Mouse (Mus musculus): ENCODE results near the gene Lrriq3. TPM values are rescaled to one million over a fixed set of nuclear protein-coding genes. Genes with fewer than 3 reads are reported as not detected.

The Lrriq3 gene
- polyA plus RNA-seq, 1 experiment from 2014 or later = 1.2 TPM

- ATAC-seq (ENCODE audit: insufficient number of reproducible peaks, low FRiP score, low TSS enrichment, low read depth) = no peak
- Histone ChIP-seq H3K4me2 (no peak overlapping the region), H3K27ac (no peak overlapping the region), H3K4me1 (no peaks in the 10 kb centered on the region), H3K27me3 (no peaks in the 10 kb centered on the region), H3K36me3 (no peaks in the 10 kb centered on the region), H3K9me3 (no peaks in the 10 kb centered on the region), H3K4me3 (no peak overlapping the region), H3K9ac (no peak overlapping the region)
- WGBS = 78% methylated on average over 5 of the region's 5 CpGs
These were observed 44.5 kb downstream of the Lrriq3 start for GRCm38 (mm10) chr3:155137737-155138136.

GRCm38 (mm10) chr3:155141047-155141446 lies 47.8 kb downstream of the Lrriq3 start:
- Histone ChIP-seq H3K27me3 (no peaks in the 10 kb centered on the region), H3K4me2 (no peak overlapping the region), H3K27ac (no peak overlapping the region), H3K4me1 (no peaks in the 10 kb centered on the region), H3K9me3 (no peaks in the 10 kb centered on the region), H3K9ac (no peak overlapping the region), H3K4me3 (no peak overlapping the region), H3K36me3 (no peaks in the 10 kb centered on the region)
- ATAC-seq (ENCODE audit: insufficient number of reproducible peaks, low FRiP score, low TSS enrichment, low read depth) = no peak
- 86% methylated on average over 11 of the region's 11 CpGs for WGBS

DNA sequence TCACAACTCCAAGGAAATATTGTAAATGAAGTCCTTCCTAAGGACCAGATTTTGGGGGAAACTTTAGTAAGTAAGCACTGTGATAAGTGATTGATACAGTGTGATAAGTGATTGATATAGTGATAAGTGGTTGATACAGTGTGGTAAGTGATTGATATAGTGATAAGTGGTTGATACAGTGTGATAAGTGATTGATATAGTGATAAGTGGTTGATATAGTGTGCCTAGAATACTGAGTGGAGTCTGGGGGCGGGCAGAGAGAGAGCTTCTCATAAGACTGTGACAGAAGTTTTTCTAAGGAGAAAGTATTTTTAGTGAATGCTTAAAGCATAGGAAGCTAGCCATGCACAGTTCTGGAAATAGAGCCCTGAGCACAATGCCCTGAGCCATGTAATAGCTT lies 51.1 kb downstream of the Lrriq3 start:
- 84% methylated on average over 1 of the region's 1 CpGs for WGBS

GRCm38 (mm10) chr3:155161842-155162241 lies 68.6 kb downstream of the Lrriq3 start:
- Histone ChIP-seq H3K27ac (no peak overlapping the region), H3K9me3 (no peaks in the 10 kb centered on the region), H3K36me3 (no peaks in the 10 kb centered on the region), H3K9ac (no peak overlapping the region), H3K4me3 (no peak overlapping the region), H3K4me1 (no peaks in the 10 kb centered on the region), H3K27me3 (no peaks in the 10 kb centered on the region), H3K4me2 (no peak overlapping the region)
- no peak for ATAC-seq (ENCODE audit: insufficient number of reproducible peaks, low FRiP score, low TSS enrichment, low read depth)

More for the DNA sequence above, 51.1 kb downstream of the Lrriq3 start:
- Histone ChIP-seq H3K4me1 (no peaks in the 10 kb centered on the region), H3K9ac (no peak overlapping the region), H3K27ac (no peak overlapping the region), H3K4me2 (no peak overlapping the region), H3K4me3 (no peak overlapping the region), H3K27me3 (no peaks in the 10 kb centered on the region), H3K36me3 (no peaks in the 10 kb centered on the region), H3K9me3 (no peaks in the 10 kb centered on the region)
- ATAC-seq (ENCODE audit: insufficient number of reproducible peaks, low FRiP score, low TSS enrichment, low read depth) = no peak

- no peak overlapping the region for H3K27ac ChIP-seq
- H3K9me3 ChIP-seq = no peaks in the 10 kb centered on the region
- 60% methylated on average over 3 of the region's 3 CpGs for WGBS
- H3K4me1 ChIP-seq = no peaks in the 10 kb centered on the region
- no peak overlapping the region for H3K9ac ChIP-seq
- H3K27me3 ChIP-seq = no peaks in the 10 kb centered on the region
- no peak overlapping the region for H3K4me2 ChIP-seq
- no peaks in the 10 kb centered on the region for H3K36me3 ChIP-seq
- no peak overlapping the region for H3K4me3 ChIP-seq
- no peak for ATAC-seq (ENCODE audit: insufficient number of reproducible peaks, low FRiP score, low TSS enrichment, low read depth)
These were observed 87.2 kb downstream of the Lrriq3 start for GRCm38 (mm10) chr3:155180303-155180902.

GRCm38 (mm10) chr3:155186456-155186855 lies 93.2 kb downstream of the Lrriq3 start:
- Histone ChIP-seq H3K4me3 (no peak overlapping the region), H3K27me3 (no peaks in the 10 kb centered on the region), H3K36me3 (no peaks in the 10 kb centered on the region), H3K4me1 (no peaks in the 10 kb centered on the region), H3K9ac (no peak overlapping the region), H3K4me2 (no peak overlapping the region), H3K27ac (no peak overlapping the region), H3K9me3 (no peaks in the 10 kb centered on the region)
- WGBS = 91% methylated on average over 2 of the region's 2 CpGs
- no peak for ATAC-seq (ENCODE audit: insufficient number of reproducible peaks, low FRiP score, low TSS enrichment, low read depth)

DNA sequence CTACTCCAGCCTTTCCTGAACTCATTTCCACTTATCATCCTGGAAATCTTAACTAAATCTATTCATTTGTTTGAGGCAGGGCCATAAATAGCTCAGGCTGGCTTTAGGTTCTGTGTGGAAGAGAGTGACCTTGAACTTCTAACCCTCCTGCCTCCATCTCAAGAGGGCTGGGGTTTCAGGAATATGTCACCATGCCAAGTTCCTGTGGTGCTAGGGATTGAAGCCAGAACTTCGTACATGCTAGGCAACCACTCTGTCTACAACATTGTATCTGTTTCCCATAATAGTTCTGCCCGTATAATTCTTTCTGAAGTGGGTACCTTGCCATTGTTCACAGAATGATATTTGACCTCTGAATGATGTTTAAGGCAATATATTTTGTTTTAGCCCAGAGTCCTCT lies 95.6 kb downstream of the Lrriq3 start:
- Histone ChIP-seq H3K27ac (no peak overlapping the region), H3K9ac (no peak overlapping the region), H3K4me3 (no peak overlapping the region), H3K36me3 (no peaks in the 10 kb centered on the region), H3K4me2 (no peak overlapping the region), H3K27me3 (no peaks in the 10 kb centered on the region), H3K9me3 (no peaks in the 10 kb centered on the region), H3K4me1 (no peaks in the 10 kb centered on the region)
- 61% methylated on average over 2 of the region's 2 CpGs for WGBS
- no peak for ATAC-seq (ENCODE audit: insufficient number of reproducible peaks, low FRiP score, low TSS enrichment, low read depth)

- ATAC-seq (ENCODE audit: insufficient number of reproducible peaks, low FRiP score, low TSS enrichment, low read depth) = no peak
- Histone ChIP-seq H3K27me3 (no peaks in the 10 kb centered on the region), H3K36me3 (no peaks in the 10 kb centered on the region), H3K4me1 (no peaks in the 10 kb centered on the region), H3K9me3 (no peaks in the 10 kb centered on the region), H3K4me2 (no peak overlapping the region), H3K9ac (no peak overlapping the region), H3K4me3 (no peak overlapping the region), H3K27ac (no peak overlapping the region)
- WGBS = 6% methylated on average over 1 of the region's 1 CpGs
These were observed 141.7 kb downstream of the Lrriq3 start for GRCm38 (mm10) chr3:155234919-155235318.

- Histone ChIP-seq H3K27me3 (no peaks in the 10 kb centered on the region), H3K36me3 (no peaks in the 10 kb centered on the region), H3K4me3 (no peak overlapping the region), H3K9ac (no peak overlapping the region), H3K27ac (no peak overlapping the region), H3K4me2 (no peak overlapping the region), H3K9me3 (no peaks in the 10 kb centered on the region), H3K4me1 (no peaks in the 10 kb centered on the region)
- no peak for ATAC-seq (ENCODE audit: insufficient number of reproducible peaks, low FRiP score, low TSS enrichment, low read depth)
These were observed 142.3 kb downstream of the Lrriq3 start for GRCm38 (mm10) chr3:155235502-155235901.

Other genes with a start within 250 kb of the Lrriq3 start
- gene Tnni3k, start 38.0 kb upstream of the Lrriq3 start, polyA plus RNA-seq (2015; fragmentation: Nextera tagmentation; extraction: Ambion mirVana) = 0.05 TPM in 1 of 2 replicates, not detected in the other
- gene Fpgt, start within 50 bp of the Lrriq3 start, polyA plus RNA-seq (2015; fragmentation: Nextera tagmentation; extraction: Ambion mirVana) = 13.4 and 14.2 TPM in 2 replicates

Data from limb, embryonic 15.5 days (tissue).